Mouse (Mus musculus): Measurements from ENCODE around the gene Tcea2. TPM values are rescaled to one million over a fixed set of nuclear protein-coding genes. Genes with fewer than 3 reads are reported as not detected.

Gene Tcea2
- polyA plus RNA-seq, 1 experiment = 138 TPM

DNA sequence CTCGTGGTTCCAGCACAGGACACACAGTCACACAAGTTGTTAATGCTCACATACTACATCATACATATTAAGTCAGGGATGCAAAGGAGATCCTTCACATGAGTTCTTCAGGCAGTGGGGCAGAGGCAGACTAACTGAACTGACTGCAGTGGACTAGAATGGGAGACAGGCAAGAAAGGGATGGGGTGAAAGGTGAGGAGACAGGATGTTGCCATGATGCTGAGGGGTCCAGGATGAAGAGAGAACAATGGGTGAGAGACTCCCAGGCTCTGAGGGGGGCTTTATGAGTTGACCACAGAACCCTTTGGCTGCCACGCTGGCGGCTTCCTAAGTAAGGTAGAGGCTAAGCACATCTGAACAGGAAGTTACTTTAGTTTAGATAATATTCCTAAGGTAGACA lies 14.5 kb downstream of the Tcea2 start:
- no peak for DNase-seq
- Histone ChIP-seq H3K27me3 (ENCODE audit: control insufficient read depth, insufficient read depth, low read length) (no peaks in the 10 kb centered on the region), H3K27ac (ENCODE audit: insufficient read depth, low read length) (no peak overlapping the region), H3K4me1 (ENCODE audit: control insufficient read depth, insufficient read depth, low read length) (no peaks in the 10 kb centered on the region), H3K4me3 (replicated peaks; ENCODE audit: insufficient read depth, low read depth, low read length) (no peak overlapping the region)
- whole genome bisulfite sequencing = 95% methylated on average over 3 of the region's 3 CpGs
- TF ChIP-seq POLR2A (IDR thresholded peaks at IDR 0.05; ENCODE audit: borderline replicate concordance, insufficient read depth, low read length) (no peak), CTCF (IDR thresholded peaks at IDR 0.05; ENCODE audit: borderline replicate concordance, insufficient read depth, low read depth, low read length) (no peak)

DNA sequence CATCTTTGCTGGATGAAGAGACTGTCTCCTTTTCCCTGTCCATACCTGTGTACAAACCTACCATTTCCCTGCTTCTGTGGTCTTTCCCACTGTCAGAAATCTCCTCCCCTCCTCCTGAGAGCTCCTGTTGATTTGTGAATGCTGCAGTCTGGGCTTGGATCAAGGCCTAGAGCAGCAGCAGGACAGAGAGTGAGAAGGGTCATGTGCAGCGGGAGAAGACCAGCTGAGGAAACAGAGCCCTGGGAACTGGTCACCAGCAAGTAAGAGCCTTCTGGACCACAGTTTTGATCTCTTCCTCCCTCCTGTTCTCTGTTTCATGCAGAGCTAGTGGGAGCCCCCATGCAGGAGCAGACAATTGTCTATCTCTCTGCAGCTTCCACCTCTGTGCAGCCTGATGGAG lies 15.7 kb downstream of the Tcea2 start:
- no peaks in the 10 kb centered on the region for H3K27me3 ChIP-seq (ENCODE audit: control insufficient read depth, insufficient read depth, low read length)
- no peaks in the 10 kb centered on the region for H3K4me1 ChIP-seq (ENCODE audit: control insufficient read depth, insufficient read depth, low read length)
- TF ChIP-seq CTCF (IDR thresholded peaks at IDR 0.05; ENCODE audit: borderline replicate concordance, insufficient read depth, low read depth, low read length) = no peak
- no peak for TF ChIP-seq POLR2A (IDR thresholded peaks at IDR 0.05; ENCODE audit: borderline replicate concordance, insufficient read depth, low read length)
- peak in 1 of 2 experiments; percentile 9 for DNase-seq
- WGBS = 29% methylated on average over 1 of the region's 1 CpGs
- no peak overlapping the region for H3K27ac ChIP-seq (ENCODE audit: insufficient read depth, low read length)
- no peak overlapping the region for H3K4me3 ChIP-seq (replicated peaks; ENCODE audit: insufficient read depth, low read depth, low read length)

DNA sequence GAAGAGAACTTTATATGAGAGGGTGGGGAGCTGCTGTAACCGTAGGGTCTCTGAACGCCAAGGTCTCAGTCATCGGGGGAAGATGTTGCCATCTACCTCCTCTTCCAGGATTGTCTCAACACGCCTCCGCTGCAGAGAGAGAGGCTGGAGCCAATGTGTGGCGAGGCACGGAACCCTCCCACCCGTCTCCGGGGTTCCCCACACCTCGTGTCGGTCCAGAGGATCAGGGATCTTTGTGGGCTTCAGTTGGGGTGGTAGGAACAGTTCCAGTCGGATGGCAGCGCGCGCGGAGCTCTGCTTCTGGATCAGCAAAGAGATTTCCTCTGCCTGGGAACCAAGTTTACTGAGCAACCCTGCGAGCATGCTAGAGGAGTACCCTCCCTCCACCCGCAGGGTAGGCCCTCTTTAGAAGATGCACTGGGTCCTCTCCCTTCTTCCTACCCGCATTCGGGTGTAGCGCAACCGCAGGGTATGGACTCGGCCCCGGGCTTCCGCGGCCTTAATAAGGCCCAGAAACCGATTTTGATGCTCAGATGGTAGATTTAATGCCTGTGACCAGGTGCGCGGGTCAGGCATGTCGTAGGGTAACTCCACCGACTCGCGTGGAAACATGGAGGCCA lies 16.8 kb downstream of the Tcea2 start:
- 84% methylated on average over 33 of the region's 33 CpGs for WGBS
- TF ChIP-seq CTCF (IDR thresholded peaks at IDR 0.05; ENCODE audit: borderline replicate concordance, insufficient read depth, low read depth, low read length) (no peak), POLR2A (IDR thresholded peaks at IDR 0.05; ENCODE audit: borderline replicate concordance, insufficient read depth, low read length) (no peak)

DNA sequence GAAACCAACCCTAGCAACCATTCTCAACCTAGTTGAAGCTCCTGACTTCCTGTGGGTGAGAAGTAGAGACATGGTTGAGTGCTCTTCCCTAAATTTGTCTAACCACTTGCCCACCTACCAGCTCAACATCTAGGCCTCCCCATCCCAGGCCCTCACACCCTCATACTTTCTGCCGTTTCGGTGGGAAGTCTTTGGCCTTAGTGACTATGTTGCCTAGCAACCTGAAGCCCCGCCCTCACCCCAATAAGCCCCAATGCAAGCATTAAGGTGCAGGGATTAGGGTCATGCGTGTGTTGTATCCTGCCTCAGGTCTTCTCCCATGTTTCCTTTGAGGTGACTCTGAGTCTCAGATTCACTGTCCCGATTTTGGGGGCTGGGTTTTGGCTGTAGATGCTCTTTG lies 18.1 kb downstream of the Tcea2 start, which contains the start of gene Lkaaear1:
Gene Lkaaear1 (minus strand): TSS at position 202 of the 400 bp plus-strand sequence.
- 43% methylated on average over 5 of the region's 5 CpGs for WGBS
- peak in 1 of 2 experiments; percentile 5 for DNase-seq
- TF ChIP-seq CTCF (IDR thresholded peaks at IDR 0.05; ENCODE audit: borderline replicate concordance, insufficient read depth, low read depth, low read length) (no peak), POLR2A (IDR thresholded peaks at IDR 0.05; ENCODE audit: borderline replicate concordance, insufficient read depth, low read length) (no peak)
- Histone ChIP-seq H3K4me3 (replicated peaks; ENCODE audit: insufficient read depth, low read depth, low read length) (no peak within 1 kb of the TSS), H3K4me1 (ENCODE audit: control insufficient read depth, insufficient read depth, low read length) (no peaks in the 10 kb centered on the region), H3K27me3 (ENCODE audit: control insufficient read depth, insufficient read depth, low read length) (no peaks in the 10 kb centered on the region), H3K27ac (ENCODE audit: insufficient read depth, low read length) (no peak within 1 kb of the TSS)

More for the DNA sequence above, 16.8 kb downstream of the Tcea2 start:
- H3K4me1 ChIP-seq (ENCODE audit: control insufficient read depth, insufficient read depth, low read length) = no peaks in the 10 kb centered on the region
- no peak overlapping the region for H3K27ac ChIP-seq (ENCODE audit: insufficient read depth, low read length)
- H3K27me3 ChIP-seq (ENCODE audit: control insufficient read depth, insufficient read depth, low read length) = no peaks in the 10 kb centered on the region
- H3K4me3 ChIP-seq (replicated peaks; ENCODE audit: insufficient read depth, low read depth, low read length) = no peak overlapping the region
- DNase-seq = peak in 1 of 2 experiments; percentile 4

DNA sequence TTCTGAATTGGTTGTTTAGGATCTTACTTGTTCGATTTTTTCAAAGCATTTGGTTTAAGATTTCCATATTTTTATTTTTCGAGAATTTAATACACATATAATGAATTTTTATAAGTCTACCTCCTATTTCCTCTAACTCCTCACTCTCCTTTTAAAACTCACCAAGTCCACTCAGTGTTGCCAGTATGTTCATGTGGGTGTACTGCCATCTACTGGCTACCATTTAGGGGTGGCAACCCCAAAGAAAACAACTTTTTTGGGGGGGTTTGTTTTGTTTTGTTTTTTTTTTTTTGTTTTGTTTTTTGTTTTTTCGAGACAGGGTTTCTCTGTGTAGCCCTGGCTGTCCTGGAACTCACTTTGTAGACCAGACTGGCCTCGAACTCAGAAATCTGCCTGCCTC lies 26.6 kb downstream of the Tcea2 start:
- WGBS = 39% methylated on average over 4 of the region's 4 CpGs
- no peak overlapping the region for H3K27ac ChIP-seq (ENCODE audit: insufficient read depth, low read length)
- no peak overlapping the region for H3K4me3 ChIP-seq (replicated peaks; ENCODE audit: insufficient read depth, low read depth, low read length)
- DNase-seq = no peak
- no peak for TF ChIP-seq POLR2A (IDR thresholded peaks at IDR 0.05; ENCODE audit: borderline replicate concordance, insufficient read depth, low read length)
- TF ChIP-seq CTCF (IDR thresholded peaks at IDR 0.05; ENCODE audit: borderline replicate concordance, insufficient read depth, low read depth, low read length) = peak; percentile 27; the same call in 1 of the 2 replicates
- H3K4me1 ChIP-seq (ENCODE audit: control insufficient read depth, insufficient read depth, low read length) = no peaks in the 10 kb centered on the region
- no peaks in the 10 kb centered on the region for H3K27me3 ChIP-seq (ENCODE audit: control insufficient read depth, insufficient read depth, low read length)

DNA sequence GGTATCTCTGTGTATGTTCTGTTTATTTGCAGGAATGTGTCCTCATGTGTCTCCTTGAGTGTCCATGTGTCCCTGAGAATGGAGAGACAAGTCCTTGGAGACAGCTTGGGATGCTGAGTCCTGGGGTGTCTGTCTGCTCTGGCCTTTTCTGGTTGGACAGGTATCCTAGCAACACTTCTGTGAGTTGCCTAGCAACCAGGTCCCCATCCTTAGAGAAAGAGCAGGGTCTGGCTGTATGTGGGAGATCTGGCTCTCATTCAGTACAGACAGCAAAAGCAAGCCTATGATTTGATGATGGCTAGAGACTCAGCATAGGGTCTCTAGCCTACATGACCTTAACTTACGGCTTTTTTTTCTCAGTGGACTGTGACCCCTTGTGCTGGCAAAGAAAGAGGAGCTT lies 33.6 kb downstream of the Tcea2 start:
- Histone ChIP-seq H3K27ac (ENCODE audit: insufficient read depth, low read length) (no peak overlapping the region), H3K4me3 (replicated peaks; ENCODE audit: insufficient read depth, low read depth, low read length) (no peak overlapping the region), H3K27me3 (ENCODE audit: control insufficient read depth, insufficient read depth, low read length) (no peaks in the 10 kb centered on the region), H3K4me1 (ENCODE audit: control insufficient read depth, insufficient read depth, low read length) (peaks cover 27% of the 10 kb centered on the region)
- DNase-seq = peak in 1 of 2 experiments; percentile 62
- TF ChIP-seq CTCF (IDR thresholded peaks at IDR 0.05; ENCODE audit: borderline replicate concordance, insufficient read depth, low read depth, low read length) (no peak), POLR2A (IDR thresholded peaks at IDR 0.05; ENCODE audit: borderline replicate concordance, insufficient read depth, low read length) (no peak)
- 61% methylated on average over 1 of the region's 1 CpGs for WGBS

DNA sequence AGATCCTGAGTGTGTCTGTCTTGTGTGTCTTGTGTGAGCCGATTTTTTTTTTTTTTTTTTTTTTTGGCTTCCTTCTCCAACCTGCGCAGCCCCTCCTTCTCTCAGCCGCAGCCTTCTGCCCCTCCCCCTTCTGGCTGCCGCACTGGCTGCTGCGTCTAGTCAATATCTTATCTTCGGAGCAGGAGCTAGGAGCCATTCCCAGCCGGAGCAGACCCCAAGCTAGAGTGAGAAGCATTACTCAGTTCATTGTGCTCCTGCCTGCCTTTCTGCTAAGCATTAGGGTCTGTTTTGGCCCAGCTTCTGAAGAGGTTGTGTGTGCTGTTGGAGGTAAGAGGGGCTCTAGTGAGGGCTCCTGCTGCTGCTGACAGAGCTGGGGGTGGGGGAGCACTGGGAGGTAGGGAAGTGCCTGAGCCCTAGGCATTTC lies 34.8 kb downstream of the Tcea2 start, which contains the start of gene Oprl1:
Gene Oprl1 (plus strand): TSS at position 114 of the 424 bp plus-strand sequence.
- 19% methylated on average over 7 of the region's 7 CpGs for WGBS
- no peak for DNase-seq
- Histone ChIP-seq H3K4me3 (replicated peaks; ENCODE audit: insufficient read depth, low read depth, low read length) (peak within 1 kb of the TSS; percentile 57), H3K4me1 (ENCODE audit: control insufficient read depth, insufficient read depth, low read length) (peaks cover 39% of the 10 kb centered on the region), H3K27ac (ENCODE audit: insufficient read depth, low read length) (no peak within 1 kb of the TSS), H3K27me3 (ENCODE audit: control insufficient read depth, insufficient read depth, low read length) (no peaks in the 10 kb centered on the region)
- TF ChIP-seq POLR2A (IDR thresholded peaks at IDR 0.05; ENCODE audit: borderline replicate concordance, insufficient read depth, low read length) = no peak
- no peak for TF ChIP-seq CTCF (IDR thresholded peaks at IDR 0.05; ENCODE audit: borderline replicate concordance, insufficient read depth, low read depth, low read length)

DNA sequence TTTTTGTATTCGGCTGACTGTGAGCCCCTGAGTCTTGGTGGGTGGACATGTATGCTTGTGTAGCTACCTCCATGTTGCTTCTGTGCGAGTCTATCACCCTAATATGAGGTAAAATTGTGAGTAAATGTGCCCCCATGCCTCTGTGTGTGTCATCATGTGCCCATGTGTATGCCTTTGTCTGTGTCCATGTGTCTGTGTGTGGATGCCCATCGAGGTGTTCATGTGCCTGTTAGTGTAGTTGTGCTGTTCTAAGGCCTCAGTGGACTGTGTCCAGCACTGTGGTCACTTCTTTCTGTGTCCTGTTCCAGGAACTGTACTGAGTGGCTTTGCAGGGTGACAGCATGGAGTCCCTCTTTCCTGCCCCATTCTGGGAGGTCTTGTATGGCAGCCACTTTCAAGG lies 35.3 kb downstream of the Tcea2 start:
- Histone ChIP-seq H3K4me1 (ENCODE audit: control insufficient read depth, insufficient read depth, low read length) (peaks cover 43% of the 10 kb centered on the region), H3K27me3 (ENCODE audit: control insufficient read depth, insufficient read depth, low read length) (no peaks in the 10 kb centered on the region), H3K4me3 (replicated peaks; ENCODE audit: insufficient read depth, low read depth, low read length) (peak overlapping the region; percentile 17), H3K27ac (ENCODE audit: insufficient read depth, low read length) (no peak overlapping the region)
- no peak for DNase-seq
- TF ChIP-seq POLR2A (IDR thresholded peaks at IDR 0.05; ENCODE audit: borderline replicate concordance, insufficient read depth, low read length) (no peak), CTCF (IDR thresholded peaks at IDR 0.05; ENCODE audit: borderline replicate concordance, insufficient read depth, low read depth, low read length) (no peak)
- 56% methylated on average over 3 of the region's 3 CpGs for whole genome bisulfite sequencing
